Mouse (Mus musculus) brain, embryonic 14.5 days (tissue): ENCODE results near the gene Qrsl1.

ENCODE experiments used
- CTCF ChIP-seq: fragments of 200-500 bp; IDR thresholded peaks from 2 replicates; pipeline ENCODE4 v1.5.1; 2012; ENCODE audit warnings: inconsistent platforms, mild to moderate bottlenecking, moderate library complexity, borderline replicate concordance; ENCODE audit not compliant: insufficient read depth, insufficient read length; ENCODE audit errors: extremely low read depth
- POLR2A ChIP-seq: fragments of 200-500 bp; IDR thresholded peaks from 2 replicates; pipeline ENCODE4 v1.6.1; 2012; ENCODE audit warnings: mild to moderate bottlenecking, inconsistent platforms, borderline replicate concordance; ENCODE audit not compliant: poor library complexity, insufficient read depth, insufficient read length, severe bottlenecking; ENCODE audit errors: extremely low read depth

DNA sequence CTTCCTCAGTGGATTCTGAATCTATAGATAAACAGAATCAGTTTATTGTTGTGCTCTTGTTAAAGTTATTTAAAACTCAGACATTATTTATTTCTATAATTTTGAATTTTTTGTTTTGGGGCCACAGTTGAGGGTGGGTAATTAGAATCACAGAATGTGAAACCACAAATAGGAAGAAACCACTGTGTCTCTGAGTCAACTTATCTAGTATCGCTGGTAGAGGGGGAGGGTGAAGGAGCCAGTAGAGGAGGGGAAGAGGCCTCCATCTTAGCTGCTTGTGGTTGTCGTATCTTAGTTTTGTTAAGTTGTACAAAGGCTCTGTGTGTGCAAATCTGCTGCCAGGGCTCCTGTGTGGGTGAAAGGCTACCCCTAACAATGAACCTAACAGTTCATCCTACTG, 15.2 kb upstream of the Qrsl1 start:
- TF ChIP-seq POLR2A, result no peak
- no peak for TF ChIP-seq CTCF
